Mouse (Mus musculus) limb, embryonic 14.5 days (tissue): ENCODE data around the gene Zfp52. TPM values are rescaled to one million over a fixed set of nuclear protein-coding genes. Genes with fewer than 3 reads are reported as not detected.

ENCODE experiments used
- ATAC-seq: fragments of 200-750 bp; cut with Nextera tagmentation; 2 replicates; pipeline ENCODE4 v1.8.0; 2017; ENCODE audit warnings: low read depth, moderate number of reproducible peaks, moderate TSS enrichment; ENCODE audit not compliant: low FRiP score
- DNase-seq: peaks from one replicate; pipeline ENCODE4 v3.0.0-alpha.2; 2015; ENCODE audit warnings: low spot score
- H3K27ac ChIP-seq: fragments of 300-500 bp; sonication (generic); replicated peaks from 2 replicates; pipeline ENCODE4 v1.5.1; 2014; ENCODE audit warnings: low read depth, mild to moderate bottlenecking, low read length, moderate library complexity, mixed read lengths
- H3K27me3 ChIP-seq: fragments of 300-500 bp; sonication (generic); 2 replicates; pipeline ENCODE4 v1.6.1; 2014; ENCODE audit warnings: low read length, mixed read lengths; ENCODE audit not compliant: control insufficient read depth, insufficient read depth
- H3K36me3 ChIP-seq: fragments of 300-500 bp; sonication (generic); 2 replicates; pipeline ENCODE4 v1.6.1; 2014; ENCODE audit warnings: mild to moderate bottlenecking, low read length, moderate library complexity, mixed read lengths; ENCODE audit not compliant: control insufficient read depth, insufficient read depth
- H3K4me1 ChIP-seq: fragments of 300-500 bp; sonication (generic); 2 replicates; pipeline ENCODE4 v1.6.1; 2014; ENCODE audit warnings: antibody characterized with exemption, low read length, mixed read lengths; ENCODE audit not compliant: control insufficient read depth, insufficient read depth
- H3K4me2 ChIP-seq: fragments of 300-500 bp; sonication (generic); replicated peaks from 2 replicates; pipeline ENCODE4 v1.6.1; 2014; ENCODE audit warnings: low read depth, mild to moderate bottlenecking, low read length, moderate library complexity; ENCODE audit not compliant: severe bottlenecking
- H3K4me3 ChIP-seq: fragments of 300-500 bp; sonication (generic); replicated peaks from 2 replicates; pipeline ENCODE4 v1.5.1; 2014; ENCODE audit warnings: low read length
- H3K9ac ChIP-seq: fragments of 300-500 bp; sonication (generic); 2 replicates; pipeline ENCODE4 v1.6.1; 2014; ENCODE audit warnings: mild to moderate bottlenecking, low read depth, low read length, moderate library complexity; ENCODE audit not compliant: severe bottlenecking
- H3K9me3 ChIP-seq: fragments of 300-500 bp; sonication (generic); 2 replicates; pipeline ENCODE4 v1.6.1; 2016; ENCODE audit warnings: low read length; ENCODE audit not compliant: control insufficient read depth
- POLR2A ChIP-seq: fragments of 200-500 bp; IDR thresholded peaks from 2 replicates; pipeline ENCODE4 v1.8.0; 2012; ENCODE audit warnings: inconsistent platforms, mild to moderate bottlenecking, moderate library complexity, borderline replicate concordance; ENCODE audit not compliant: insufficient read depth, insufficient read length; ENCODE audit errors: extremely low read depth
- whole genome bisulfite sequencing: fragments of 180-500 bp; shearing (Covaris S2); extraction: QIAGEN DNeasy Blood & Tissue Kit; methylation state at CpG from one replicate; pipeline ENCODE4 v1.1.7; 2014; 5-methylcytosine and 5-hydroxymethylcytosine counted together
- polyA plus RNA-seq, 2 experiments: library from polyadenylated mRNA; depleted of rRNA in 1 of 2; stranded (reverse) in 1 of 2; unstranded in 1 of 2; fragments of >200 nt; fragmentation: Nextera tagmentation in 1 of 2; extraction: Ambion mirVana in 1 of 2; gene quantifications; 2 replicates each; pipeline versions ENCODE4 v1.2.1 to v1.2.3; 2012 to 2014

Gene Zfp52
- polyA plus RNA-seq, 2 experiments, result 2.6 to 3.3 TPM

DNA sequence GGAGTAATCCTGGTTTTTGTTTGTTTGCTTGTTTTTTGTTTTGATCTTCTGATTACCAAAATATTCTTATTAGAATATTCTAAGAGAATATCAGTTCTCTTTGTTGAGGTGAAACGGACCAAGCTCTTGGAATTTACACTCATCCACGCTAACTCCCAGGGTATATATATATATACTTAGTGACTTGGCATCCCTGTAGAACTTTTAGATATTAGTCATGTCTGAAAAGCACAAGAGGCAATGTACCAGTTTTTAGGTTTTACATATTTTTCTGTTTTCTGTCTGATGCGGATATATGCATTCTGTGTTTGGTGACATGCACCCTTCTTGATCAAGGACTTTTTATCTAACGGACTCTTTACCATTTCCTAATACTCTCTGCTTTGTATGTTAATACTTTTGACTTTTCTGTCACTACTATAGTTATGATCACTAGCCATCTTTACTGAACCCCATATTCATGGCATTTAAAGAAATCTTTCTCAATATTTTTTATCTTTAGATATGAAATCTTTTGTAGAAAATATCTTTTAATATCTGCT is 18.1 kb upstream of the Zfp52 start:
- no peaks in the 10 kb centered on the region for H3K36me3 ChIP-seq
- no peak for DNase-seq
- WGBS, result 42% methylated on average over 4 of the region's 4 CpGs
- peak overlapping the region; percentile 86 for H3K4me2 ChIP-seq
- H3K4me1 ChIP-seq, result 0 out of 2 replicates have a peak, but pooled peaks cover 3% of the 10 kb centered on the region
- no peaks in the 10 kb centered on the region for H3K27me3 ChIP-seq
- peak overlapping the region; percentile 53 for H3K4me3 ChIP-seq
- ATAC-seq, result no peak
- no peak for TF ChIP-seq POLR2A
- H3K9ac ChIP-seq, result peak overlapping the region; percentile 71
- peak overlapping the region; percentile 92 for H3K27ac ChIP-seq
- H3K9me3 ChIP-seq, result no peaks in the 10 kb centered on the region

- Histone ChIP-seq H3K9me3 (no peaks in the 10 kb centered on the region), H3K27me3 (no peaks in the 10 kb centered on the region), H3K9ac (no peak overlapping the region), H3K4me1 (no peaks in the 10 kb centered on the region; the same call in 1 of the 2 replicates), H3K4me3 (no peak overlapping the region), H3K4me2 (no peak overlapping the region), H3K36me3 (no peaks in the 10 kb centered on the region), H3K27ac (no peak overlapping the region)
- no peak for DNase-seq
- no peak for ATAC-seq
- no peak for TF ChIP-seq POLR2A
Observed at GRCm38 (mm10) chr17:21526270-21526669, 9.1 kb upstream of the Zfp52 start.

DNA sequence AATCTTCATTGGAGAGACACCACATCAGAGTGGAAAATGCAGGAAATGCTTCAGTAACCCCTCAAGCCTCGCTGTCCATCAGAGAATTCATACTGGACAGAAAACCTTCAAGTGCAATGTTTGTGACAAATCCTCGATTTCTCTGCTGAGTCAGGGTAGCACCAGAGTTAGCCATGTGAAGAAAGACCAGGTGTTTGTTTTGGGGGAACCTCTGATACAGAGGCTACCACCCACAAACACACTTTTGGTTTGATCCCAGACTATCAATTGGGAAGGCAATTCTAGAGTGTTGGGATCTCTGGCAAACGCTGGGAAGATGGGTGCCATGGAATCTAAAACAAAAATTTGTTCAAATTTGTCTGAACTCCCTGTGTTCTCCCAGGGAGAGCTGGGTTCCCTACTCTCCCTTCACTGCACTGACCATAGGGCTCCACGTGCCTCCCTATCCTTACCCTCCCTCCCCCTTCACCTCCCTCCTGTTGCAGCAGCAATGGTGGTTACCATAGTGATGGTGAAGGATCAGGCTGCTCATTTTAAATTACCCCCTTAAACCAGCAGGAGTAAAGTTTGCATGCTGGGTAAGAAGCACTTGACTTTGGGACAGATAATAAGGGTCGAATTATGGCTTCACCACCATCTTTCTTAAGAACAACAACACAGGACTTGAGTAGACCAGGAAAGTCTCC is 4.6 kb upstream of the Zfp52 start:
- H3K4me1 ChIP-seq, result peaks cover 14% of the 10 kb centered on the region; the same call in 1 of the 2 replicates
- H3K4me3 ChIP-seq, result no peak overlapping the region
- no peak overlapping the region for H3K27ac ChIP-seq
- no peak for TF ChIP-seq POLR2A
- H3K4me2 ChIP-seq, result no peak overlapping the region
- ATAC-seq, result no peak
- no peak overlapping the region for H3K9ac ChIP-seq
- no peaks in the 10 kb centered on the region for H3K36me3 ChIP-seq
- WGBS, result 68% methylated on average over 5 of the region's 5 CpGs
- H3K9me3 ChIP-seq, result no peaks in the 10 kb centered on the region
- H3K27me3 ChIP-seq, result no peaks in the 10 kb centered on the region
- DNase-seq, result no peak

- Histone ChIP-seq H3K9ac (peak overlapping the region; percentile 98), H3K36me3 (no peaks in the 10 kb centered on the region), H3K4me1 (peaks cover 14% of the 10 kb centered on the region; the same call in 1 of the 2 replicates), H3K27me3 (no peaks in the 10 kb centered on the region), H3K9me3 (no peaks in the 10 kb centered on the region), H3K27ac (peak overlapping the region; percentile 96), H3K4me3 (peak overlapping the region; percentile 79), H3K4me2 (peak overlapping the region; percentile 47)
- DNase-seq (no peak), ATAC-seq (0 out of 2 replicates have a peak, but pooled peaks have one; percentile 0)
- TF ChIP-seq POLR2A, result no peak
- WGBS, result 69% methylated on average over 5 of the region's 5 CpGs
Observed at GRCm38 (mm10) chr17:21531621-21532020, 3.7 kb upstream of the Zfp52 start.

GRCm38 (mm10) chr17:21532101-21532951 is 3.0 kb upstream of the Zfp52 start:
- peak overlapping the region; percentile 98 for H3K9ac ChIP-seq
- peaks cover 14% of the 10 kb centered on the region; the same call in 1 of the 2 replicates for H3K4me1 ChIP-seq
- H3K9me3 ChIP-seq, result no peaks in the 10 kb centered on the region
- H3K36me3 ChIP-seq, result no peaks in the 10 kb centered on the region
- under 1% methylated on average over 47 of the region's 54 CpGs for WGBS
- H3K4me2 ChIP-seq, result peak overlapping the region; percentile 47
- DNase-seq (peak; percentile 86), ATAC-seq (peak; percentile 92)
- peak; percentile 72; the same call in 1 of the 2 replicates for TF ChIP-seq POLR2A
- peak overlapping the region; percentile 96 for H3K27ac ChIP-seq
- H3K4me3 ChIP-seq, result peak overlapping the region; percentile 79
- H3K27me3 ChIP-seq, result no peaks in the 10 kb centered on the region
